ENCODE assay signal across 21 mouse cellular contexts in the genomic region with DNA sequence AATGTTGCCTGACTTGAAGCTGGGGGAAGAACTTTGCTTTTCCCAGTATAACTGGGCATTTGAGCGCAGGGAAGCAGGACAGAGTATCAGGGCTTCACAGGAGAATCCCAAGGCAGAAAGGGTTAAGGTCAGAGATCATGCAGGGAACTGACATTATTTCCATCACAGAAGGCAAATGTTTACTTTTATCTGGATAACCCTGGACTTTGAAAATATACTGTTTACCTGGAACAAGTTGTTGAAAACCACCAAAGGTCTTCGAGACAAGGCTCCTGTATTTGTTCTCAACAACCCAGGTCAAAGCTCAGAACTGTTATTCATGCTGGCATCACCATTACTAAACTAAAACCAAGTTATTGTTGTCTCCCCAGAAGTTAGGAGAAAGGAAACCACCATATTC.
"Had no signal": no experiment of that assay in that cellular context is flagged by ENCODE, and none has a peak within 500 bp of the region (broad histone marks: within the 10 kb centered on the region; RNA-seq: fewer than 3 reads in every experiment).

No protein-coding gene starts in this region.

- H3K27me3 ChIP-seq: intestine, embryonic 15.5 days; kidney, embryonic 15.5 days; midbrain, embryonic 15.5 days; neural tube, embryonic 12.5 days; neural tube, embryonic 15.5 days; stomach, embryonic 15.5 days had no signal

- H3K9ac ChIP-seq: intestine, embryonic 15.5 days; kidney, embryonic 15.5 days; midbrain, embryonic 15.5 days; neural tube, embryonic 12.5 days; neural tube, embryonic 15.5 days; stomach, embryonic 15.5 days had no signal

- H3K4me1 ChIP-seq: midbrain, embryonic 15.5 days; stomach, embryonic 15.5 days had no signal

- H3K4me3 ChIP-seq: intestine, embryonic 15.5 days; kidney, embryonic 15.5 days; left cerebral cortex, adult 2 months; midbrain, embryonic 15.5 days; neural tube, embryonic 12.5 days; neural tube, embryonic 15.5 days; stomach, embryonic 15.5 days had no signal

- DNase-seq: kidney, adult 11 months; kidney, adult 8-10 months; kidney, postnatal 10 days; kidney, postnatal 36 days; layer of hippocampus, postnatal 36 days; lung, adult 2 months; lung, postnatal 14 days; lung, postnatal 4 days; right cerebral cortex, adult 18-20 months; right cerebral cortex, postnatal 14 days; right cerebral cortex, postnatal 4 days; spleen, adult 18-20 months; thymus, postnatal 25 days had no signal

- H3K36me3 ChIP-seq: intestine, embryonic 15.5 days; kidney, embryonic 15.5 days; midbrain, embryonic 15.5 days; neural tube, embryonic 12.5 days; neural tube, embryonic 15.5 days; stomach, embryonic 15.5 days had no signal

- H3K4me2 ChIP-seq: intestine, embryonic 15.5 days; kidney, embryonic 15.5 days; midbrain, embryonic 11.5 days; midbrain, embryonic 15.5 days; neural tube, embryonic 12.5 days; neural tube, embryonic 15.5 days; stomach, embryonic 15.5 days had no signal

- H3K9me3 ChIP-seq: intestine, embryonic 15.5 days; kidney, embryonic 15.5 days; midbrain, embryonic 15.5 days; neural tube, embryonic 12.5 days; neural tube, embryonic 15.5 days; stomach, embryonic 15.5 days had no signal

- ATAC-seq: intestine, embryonic 15.5 days; midbrain, embryonic 15.5 days had no signal

- H3K27ac ChIP-seq: intestine, embryonic 15.5 days; kidney, embryonic 15.5 days; left cerebral cortex, adult 2 months; midbrain, embryonic 15.5 days; neural tube, embryonic 12.5 days; neural tube, embryonic 15.5 days; stomach, embryonic 15.5 days had no signal
